Mouse (Mus musculus) small intestine, adult 2 months (tissue): Measurements from ENCODE around the gene Alg13. TPM values are rescaled to one million over a fixed set of nuclear protein-coding genes. Genes with fewer than 3 reads are reported as not detected.
A peak's percentile ranks its signal among the peaks of the same experiment; 100 is the strongest.

Experiments used
- H3K27ac ChIP-seq: fragments of 200-500 bp; 2 replicates; pipeline ENCODE4 v1.5.1; 2012; ENCODE audit warnings: low read depth, low read length, control low read depth, inconsistent platforms; ENCODE audit not compliant: insufficient read depth
- H3K27me3 ChIP-seq: fragments of 200-500 bp; 2 replicates; pipeline ENCODE4 v1.6.1; 2012; ENCODE audit warnings: mild to moderate bottlenecking, moderate library complexity, low read length, inconsistent platforms; ENCODE audit not compliant: control insufficient read depth, insufficient read depth
- H3K36me3 ChIP-seq: fragments of 200-500 bp; 2 replicates; pipeline ENCODE4 v1.6.1; 2012; ENCODE audit warnings: mild to moderate bottlenecking, low read length, control low read depth, inconsistent platforms; ENCODE audit not compliant: control insufficient read depth, insufficient read depth
- H3K4me1 ChIP-seq: fragments of 200-500 bp; 2 replicates; pipeline ENCODE4 v1.6.1; 2012; ENCODE audit warnings: low read length, inconsistent platforms, mixed read lengths; ENCODE audit not compliant: control insufficient read depth, insufficient read depth, insufficient read length
- H3K4me3 ChIP-seq: fragments of 200-500 bp; 2 replicates; pipeline ENCODE4 v1.5.1; 2012; ENCODE audit warnings: low read depth, mild to moderate bottlenecking, control low read depth, inconsistent platforms, low read length, moderate library complexity
- CTCF ChIP-seq: fragments of 200-500 bp; IDR thresholded peaks from 2 replicates; pipeline ENCODE4 v1.5.1; 2012; ENCODE audit warnings: low read depth, mild to moderate bottlenecking, control low read depth, inconsistent platforms, low read length, moderate library complexity, mixed read lengths; ENCODE audit not compliant: insufficient replicate concordance, insufficient read length; ENCODE audit errors: extremely low read depth
- POLR2A ChIP-seq: fragments of 200-500 bp; IDR thresholded peaks from 2 replicates; pipeline ENCODE4 v1.6.1; 2012; ENCODE audit warnings: low read depth, mild to moderate bottlenecking, control low read depth, inconsistent platforms, low read length, moderate library complexity
- WGBS: fragments of 180-500 bp; shearing (Covaris S2); methylation state at CpG from one replicate; pipeline ENCODE4 v1.1.7; 2018; 5-methylcytosine and 5-hydroxymethylcytosine counted together
- polyA plus RNA-seq: library from polyadenylated mRNA; depleted of rRNA; stranded (reverse); fragments of >200 nt; gene quantifications from 2 replicates; pipeline ENCODE4 v1.2.3, GENCODE M21; 2012; rRNA removed

The Alg13 gene
- polyA plus RNA-seq, 1 experiment: 3.4 TPM

GRCm38 (mm10) chrX:144403526-144403925, 85.9 kb downstream of the Alg13 start:
- no peaks in the 10 kb centered on the region for H3K36me3 ChIP-seq
- no peaks in the 10 kb centered on the region for H3K4me1 ChIP-seq
- TF ChIP-seq CTCF: peak; percentile 61; the same call in 1 of the 2 replicates
- TF ChIP-seq POLR2A: no peak
- no peak overlapping the region for H3K4me3 ChIP-seq
- 27% methylated on average over 7 of the region's 7 CpGs for WGBS
- no peaks in the 10 kb centered on the region for H3K27me3 ChIP-seq
- H3K27ac ChIP-seq: no peak overlapping the region

GRCm38 (mm10) chrX:144408036-144408435, 90.4 kb downstream of the Alg13 start:
- H3K36me3 ChIP-seq: no peaks in the 10 kb centered on the region
- 56% methylated on average over 5 of the region's 5 CpGs for WGBS
- no peak for TF ChIP-seq POLR2A
- TF ChIP-seq CTCF: no peak
- no peaks in the 10 kb centered on the region for H3K27me3 ChIP-seq
- no peaks in the 10 kb centered on the region for H3K4me1 ChIP-seq
- no peak overlapping the region for H3K4me3 ChIP-seq
- H3K27ac ChIP-seq: no peak overlapping the region

- H3K4me3 ChIP-seq: no peak overlapping the region
- WGBS: 48% methylated on average over 1 of the region's 1 CpGs
- H3K36me3 ChIP-seq: no peaks in the 10 kb centered on the region
- TF ChIP-seq CTCF (no peak), POLR2A (no peak)
- H3K27me3 ChIP-seq: no peaks in the 10 kb centered on the region
- no peaks in the 10 kb centered on the region for H3K4me1 ChIP-seq
- H3K27ac ChIP-seq: no peak overlapping the region
Observed at GRCm38 (mm10) chrX:144420259-144420658, 102.7 kb downstream of the Alg13 start.

GRCm38 (mm10) chrX:144421091-144421490, 103.5 kb downstream of the Alg13 start:
- 93% methylated on average over 1 of the region's 1 CpGs for WGBS
- no peaks in the 10 kb centered on the region for H3K4me1 ChIP-seq
- no peaks in the 10 kb centered on the region for H3K36me3 ChIP-seq
- TF ChIP-seq POLR2A (no peak), CTCF (no peak)
- H3K27ac ChIP-seq: no peak overlapping the region
- no peaks in the 10 kb centered on the region for H3K27me3 ChIP-seq
- no peak overlapping the region for H3K4me3 ChIP-seq

- Histone ChIP-seq H3K4me1 (no peaks in the 10 kb centered on the region), H3K27ac (no peak overlapping the region), H3K36me3 (no peaks in the 10 kb centered on the region), H3K27me3 (no peaks in the 10 kb centered on the region), H3K4me3 (no peak overlapping the region)
- WGBS: 84% methylated on average over 3 of the region's 3 CpGs
- TF ChIP-seq POLR2A (no peak), CTCF (no peak)
Observed at GRCm38 (mm10) chrX:144423848-144424247, 106.2 kb downstream of the Alg13 start.

Other genes with a start within 250 kb of the Alg13 start
- not detected in 2 replicates for gene A730046J19Rik, start 164.1 kb upstream of the Alg13 start, polyA plus RNA-seq
- gene Trpc5os, start 138.8 kb downstream of the Alg13 start, polyA plus RNA-seq: not detected in 2 replicates